Mouse (Mus musculus) gastrocnemius, postnatal 14 days (tissue): ENCODE results near the gene Armc5. TPM values are rescaled to one million over a fixed set of nuclear protein-coding genes. Genes with fewer than 3 reads are reported as not detected.
A peak's percentile ranks its signal among the peaks of the same experiment; 100 is the strongest.

Source experiments
- DNase-seq: peaks from one replicate; pipeline ENCODE4 v3.0.0; 2021; ENCODE audit warnings: mixed read lengths
- intact Hi-C: fragments of 180-260 bp; cut with DNase I; formaldehyde crosslinking; loops from one replicate; pipeline ENCODE4 v1.15.1; 2025; ENCODE audit warnings: low total_unique reads
- long read RNA-seq, 2 experiments: library from polyadenylated mRNA; stranded (forward); transcript quantifications; one replicate each; pipeline ENCODE4 v2.0.0; 2021
- total RNA-seq, 2 experiments: library from RNA; stranded (reverse); gene quantifications; 2 replicates each; pipeline ENCODE4 v1.2.3; 2021

The Armc5 gene
- total RNA-seq = 1 to 10 TPM; 8.3 to 9.8 TPM
- long read RNA-seq, experiment 1, transcript Armc5-201 (6 exons, 3,834 nt) = major isoform, 13 of 18 reads
- long read RNA-seq, experiment 1, partial matches to known transcripts = 4 of 18 reads
- long read RNA-seq, experiment 1, other reads (novel, unspliced or antisense) = 1 of 18 reads
- long read RNA-seq, experiment 2, transcript Armc5-201 (6 exons, 3,834 nt) = major isoform, 20 of 26 reads
- long read RNA-seq, experiment 2, partial matches to known transcripts = 3 of 26 reads
- long read RNA-seq, experiment 2, other reads (novel, unspliced or antisense) = 3 of 26 reads

- DNase-seq = peak; percentile 84
- intact Hi-C loops = loop anchor here (5.0 kb wide), 1 partner anchor 60 kb away; the partner anchor contains the start of gene BC017158
Observed at GRCm38 (mm10) chr7:128236856-128237592, at the start of gene Armc5. TSS of gene Armc5 (plus strand) at chr7:128237342.

GRCm38 (mm10) chr7:128201607-128202006, 35.5 kb upstream of the Armc5 start:
- intact Hi-C loops = no loop called here

GRCm38 (mm10) chr7:128203071-128203470, 34.1 kb upstream of the Armc5 start:
- intact Hi-C loops = no loop called here
- DNase-seq = no peak

More at GRCm38 (mm10) chr7:128201607-128202006, 35.5 kb upstream of the Armc5 start:
- DNase-seq = no peak

GRCm38 (mm10) chr7:128204179-128204578, 33.0 kb upstream of the Armc5 start:
- intact Hi-C loops = no loop called here
- no peak for DNase-seq

GRCm38 (mm10) chr7:128205695-128206094, 31.4 kb upstream of the Armc5 start:
- no peak for DNase-seq
- intact Hi-C loops = loop anchor here (5.0 kb wide), 1 partner anchor 103 kb away; no protein-coding TSS in a partner anchor

GRCm38 (mm10) chr7:128206152-128206551, 31.0 kb upstream of the Armc5 start, which contains the start of gene Cox6a2:
TSS of gene Cox6a2 (minus strand) at chr7:128206387.
- intact Hi-C loops = loop anchor here (5.0 kb wide), 1 partner anchor 104 kb away; no protein-coding TSS in a partner anchor
- peak; percentile 30 for DNase-seq

GRCm38 (mm10) chr7:128208187-128208586, 29.0 kb upstream of the Armc5 start:
- peak; percentile 49 for DNase-seq
- intact Hi-C loops = loop anchor here (5.0 kb wide), 1 partner anchor 106 kb away; no protein-coding TSS in a partner anchor

- no peak for DNase-seq
- intact Hi-C loops = loop anchor here (5.0 kb wide), 2 partner anchors 108 to 123 kb away; no protein-coding TSS in a partner anchor
Observed at GRCm38 (mm10) chr7:128209826-128210225, 27.3 kb upstream of the Armc5 start.

- intact Hi-C loops = no loop called here
- DNase-seq = no peak
Observed at GRCm38 (mm10) chr7:128219952-128220351, 17.2 kb upstream of the Armc5 start.

GRCm38 (mm10) chr7:128220936-128221335, 16.2 kb upstream of the Armc5 start:
- intact Hi-C loops = no loop called here
- DNase-seq = no peak

- intact Hi-C loops = no loop called here
- DNase-seq = no peak
Observed at GRCm38 (mm10) chr7:128231741-128232140, 5.4 kb upstream of the Armc5 start.

GRCm38 (mm10) chr7:128234796-128235195, 2.3 kb upstream of the Armc5 start:
- no peak for DNase-seq
- intact Hi-C loops = loop anchor here (5.0 kb wide), 1 partner anchor 63 kb away; the partner anchor contains the start of gene BC017158

GRCm38 (mm10) chr7:128235481-128235880, 1.7 kb upstream of the Armc5 start:
- no peak for DNase-seq
- intact Hi-C loops = loop anchor here (5.0 kb wide), 1 partner anchor 62 kb away; the partner anchor contains the start of gene BC017158

- intact Hi-C loops = loop anchor here (5.0 kb wide), 1 partner anchor 61 kb away; the partner anchor contains the start of gene BC017158
Observed at GRCm38 (mm10) chr7:128236426-128236825, 716 bp upstream of the Armc5 start.

GRCm38 (mm10) chr7:128237593-128237926, 418 bp downstream of the Armc5 start:
- no peak for DNase-seq
- intact Hi-C loops = loop anchor here (5.0 kb wide), 1 partner anchor 60 kb away; the partner anchor contains the start of gene BC017158

More at GRCm38 (mm10) chr7:128236426-128236825, 716 bp upstream of the Armc5 start:
- DNase-seq = no peak

- intact Hi-C loops = loop anchor here (5.0 kb wide), 1 partner anchor 59 kb away; the partner anchor contains the start of gene BC017158
- DNase-seq = peak; percentile 100
Observed at GRCm38 (mm10) chr7:128237927-128238778, 1.0 kb downstream of the Armc5 start, which contains the start of gene 9130023H24Rik. TSS of gene 9130023H24Rik (minus strand) at chr7:128238031.

- DNase-seq = no peak
- intact Hi-C loops = loop anchor here (5.0 kb wide), 1 partner anchor 58 kb away; the partner anchor contains the start of gene BC017158
Observed at GRCm38 (mm10) chr7:128238991-128239390, 1.8 kb downstream of the Armc5 start.

- no peak for DNase-seq
- intact Hi-C loops = no loop called here
Observed at GRCm38 (mm10) chr7:128240131-128240784, 3.1 kb downstream of the Armc5 start.
